Mouse (Mus musculus) G1E (cell line): ENCODE data around the gene Bcl2l11.

Experiments
- CTCF ChIP-seq: IDR thresholded peaks from 2 replicates; pipeline ENCODE4 v1.5.1; 2012; ENCODE audit warnings: low read depth, low read length, inconsistent platforms, mixed read lengths
- GATA1 ChIP-seq: IDR thresholded peaks from 2 replicates; pipeline ENCODE4 v1.6.1; 2012; ENCODE audit warnings: borderline replicate concordance, low read length, inconsistent platforms, mixed read lengths
- GATA2 ChIP-seq: IDR thresholded peaks from 2 replicates; pipeline ENCODE4 v1.6.1; 2012; ENCODE audit warnings: low read depth, low read length, inconsistent platforms, borderline replicate concordance
- POLR2AphosphoS5 ChIP-seq: IDR thresholded peaks from 2 replicates; pipeline ENCODE4 v1.6.1; 2012; ENCODE audit warnings: low read depth, low read length, inconsistent platforms; ENCODE audit not compliant: insufficient replicate concordance
- TAL1 ChIP-seq: conservative IDR thresholded peaks from 2 replicates; pipeline ENCODE4 v1.6.1; 2012; ENCODE audit warnings: low read depth, low read length, inconsistent platforms, mixed read lengths

DNA sequence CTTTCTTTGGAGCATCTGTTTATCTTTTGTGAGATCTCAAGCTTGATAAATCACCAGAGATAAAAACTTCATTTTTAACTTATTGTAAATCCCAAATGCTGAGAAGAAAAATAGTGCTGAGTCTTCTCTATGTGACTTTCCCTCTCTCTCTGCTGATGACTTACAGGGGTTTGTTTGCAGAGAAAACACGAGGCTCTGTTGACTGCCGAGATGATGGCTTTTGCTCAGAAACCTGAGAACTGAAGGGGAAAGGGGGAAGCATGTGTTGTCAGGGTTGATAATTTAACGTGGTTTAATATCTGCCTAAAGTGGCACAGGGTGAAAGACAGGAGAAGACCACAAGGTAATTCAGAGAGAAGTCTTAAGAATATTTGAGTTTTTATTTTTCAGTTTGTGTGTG, 42.0 kb upstream of the Bcl2l11 start:
- TF ChIP-seq CTCF (no peak), POLR2AphosphoS5 (no peak), TAL1 (no peak), GATA1 (no peak), GATA2 (no peak)
